Mouse (Mus musculus) embryonic facial prominence, embryonic 11.5 days (tissue): ENCODE measurements around the gene Fgg. TPM values are rescaled to one million over a fixed set of nuclear protein-coding genes. Genes with fewer than 3 reads are reported as not detected.

Source experiments
- ATAC-seq: fragments of 200-750 bp; cut with Nextera tagmentation; replicated peaks from 2 replicates; pipeline ENCODE4 v1.8.0; 2017; ENCODE audit warnings: low read depth; ENCODE audit not compliant: insufficient number of reproducible peaks, low FRiP score, low TSS enrichment
- DNase-seq: peaks from one replicate; pipeline ENCODE4 v3.0.0-alpha.2; 2015; ENCODE audit warnings: low spot score
- H3K27ac ChIP-seq: fragments of 300-500 bp; sonication (generic); replicated peaks from 2 replicates; pipeline ENCODE4 v1.5.1; 2014; ENCODE audit warnings: mild to moderate bottlenecking, low read depth, low read length, control low read depth
- H3K27me3 ChIP-seq: fragments of 300-500 bp; sonication (generic); 2 replicates; pipeline ENCODE4 v1.6.1; 2014; ENCODE audit warnings: mild to moderate bottlenecking, low read length, moderate library complexity, mixed read lengths; ENCODE audit not compliant: control insufficient read depth, insufficient read depth
- H3K36me3 ChIP-seq: fragments of 300-500 bp; sonication (generic); replicated peaks from 2 replicates; pipeline ENCODE4 v1.6.1; 2014; ENCODE audit warnings: low read depth, mild to moderate bottlenecking, low read length, moderate library complexity, mixed read lengths; ENCODE audit not compliant: control insufficient read depth, insufficient read depth
- H3K4me1 ChIP-seq: fragments of 300-500 bp; sonication (generic); 2 replicates; pipeline ENCODE4 v1.6.1; 2014; ENCODE audit warnings: low read length, mixed read lengths; ENCODE audit not compliant: control insufficient read depth, insufficient read depth
- H3K4me2 ChIP-seq: fragments of 300-500 bp; sonication (generic); 2 replicates; pipeline ENCODE4 v1.6.1; 2014; ENCODE audit warnings: low read depth, mild to moderate bottlenecking, control low read depth, low read length, moderate library complexity
- H3K4me3 ChIP-seq: fragments of 300-500 bp; sonication (generic); 2 replicates; pipeline ENCODE4 v1.5.1; 2014; ENCODE audit warnings: low read depth, low read length, control low read depth
- H3K9ac ChIP-seq: fragments of 300-500 bp; sonication (generic); replicated peaks from 2 replicates; pipeline ENCODE4 v1.6.1; 2014; ENCODE audit warnings: mild to moderate bottlenecking, control low read depth, low read length
- H3K9me3 ChIP-seq: fragments of 300-500 bp; sonication (generic); replicated peaks from 2 replicates; pipeline ENCODE4 v1.6.1; 2016; ENCODE audit warnings: mild to moderate bottlenecking, low read length, inconsistent platforms, mixed read lengths; ENCODE audit not compliant: control insufficient read depth
- WGBS: fragments of 180-500 bp; shearing (Covaris S2); extraction: QIAGEN DNeasy Blood & Tissue Kit; methylation state at CpG from one replicate; pipeline ENCODE4 v1.1.7; 2014; 5-methylcytosine and 5-hydroxymethylcytosine counted together
- polyA plus RNA-seq: library from polyadenylated mRNA; unstranded; fragments of >200 nt; fragmentation: Nextera tagmentation; extraction: Ambion mirVana; gene quantifications from 2 replicates; pipeline ENCODE4 v1.2.1, GENCODE M21; 2014

Gene Fgg
- polyA plus RNA-seq, 1 experiment from 2014 or later = 0.43 TPM

GRCm38 (mm10) chr3:83027546-83028251 lies 20.2 kb downstream of the Fgg start:
- DNase-seq (no peak), ATAC-seq (no peak)
- H3K27ac ChIP-seq = no peak overlapping the region

GRCm38 (mm10) chr3:83030331-83030730 lies 22.8 kb downstream of the Fgg start:
- 74% methylated on average over 4 of the region's 4 CpGs for WGBS
- Histone ChIP-seq H3K36me3 (no peaks in the 10 kb centered on the region), H3K9ac (no peak overlapping the region), H3K9me3 (no peaks in the 10 kb centered on the region), H3K27me3 (no peaks in the 10 kb centered on the region), H3K4me3 (no peak overlapping the region), H3K4me1 (no peaks in the 10 kb centered on the region), H3K27ac (no peak overlapping the region), H3K4me2 (no peak overlapping the region)
- ATAC-seq (no peak), DNase-seq (no peak)

More at GRCm38 (mm10) chr3:83027546-83028251, 20.2 kb downstream of the Fgg start:
- Histone ChIP-seq H3K4me3 (no peak overlapping the region), H3K9me3 (no peaks in the 10 kb centered on the region), H3K4me2 (no peak overlapping the region), H3K9ac (no peak overlapping the region), H3K4me1 (no peaks in the 10 kb centered on the region), H3K27me3 (no peaks in the 10 kb centered on the region), H3K36me3 (no peaks in the 10 kb centered on the region)
- 87% methylated on average over 9 of the region's 9 CpGs for WGBS

- Histone ChIP-seq H3K4me1 (no peaks in the 10 kb centered on the region), H3K4me2 (peak overlapping the region; percentile 14), H3K27ac (no peak overlapping the region), H3K36me3 (no peaks in the 10 kb centered on the region), H3K27me3 (no peaks in the 10 kb centered on the region), H3K9me3 (no peaks in the 10 kb centered on the region), H3K9ac (no peak overlapping the region), H3K4me3 (no peak overlapping the region)
- 37% methylated on average over 13 of the region's 13 CpGs for WGBS
- ATAC-seq (peak; percentile 72), DNase-seq (peak; percentile 23)
These were observed 25.3 kb downstream of the Fgg start for GRCm38 (mm10) chr3:83032746-83033308.

GRCm38 (mm10) chr3:83033801-83034200 lies 26.3 kb downstream of the Fgg start:
- no peaks in the 10 kb centered on the region for H3K9me3 ChIP-seq
- no peak overlapping the region for H3K9ac ChIP-seq
- H3K4me2 ChIP-seq = no peak overlapping the region
- no peak for ATAC-seq
- WGBS = 73% methylated on average over 8 of the region's 8 CpGs
- H3K4me3 ChIP-seq = no peak overlapping the region
- no peak for DNase-seq
- no peaks in the 10 kb centered on the region for H3K36me3 ChIP-seq
- no peaks in the 10 kb centered on the region for H3K27me3 ChIP-seq
- no peak overlapping the region for H3K27ac ChIP-seq
- no peaks in the 10 kb centered on the region for H3K4me1 ChIP-seq

GRCm38 (mm10) chr3:83038865-83039264 lies 31.3 kb downstream of the Fgg start:
- no peaks in the 10 kb centered on the region for H3K9me3 ChIP-seq
- H3K4me2 ChIP-seq = no peak overlapping the region
- WGBS = 76% methylated on average over 2 of the region's 2 CpGs
- no peak overlapping the region for H3K9ac ChIP-seq
- no peaks in the 10 kb centered on the region for H3K36me3 ChIP-seq
- DNase-seq = no peak
- no peak overlapping the region for H3K4me3 ChIP-seq
- no peak for ATAC-seq
- H3K27me3 ChIP-seq = no peaks in the 10 kb centered on the region
- H3K27ac ChIP-seq = no peak overlapping the region
- H3K4me1 ChIP-seq = no peaks in the 10 kb centered on the region

- no peaks in the 10 kb centered on the region for H3K27me3 ChIP-seq
- 72% methylated on average over 4 of the region's 4 CpGs for WGBS
- no peaks in the 10 kb centered on the region for H3K9me3 ChIP-seq
- no peak overlapping the region for H3K27ac ChIP-seq
- H3K9ac ChIP-seq = no peak overlapping the region
- ATAC-seq (no peak), DNase-seq (no peak)
- H3K4me3 ChIP-seq = no peak overlapping the region
- H3K4me2 ChIP-seq = no peak overlapping the region
- H3K4me1 ChIP-seq = no peaks in the 10 kb centered on the region
- no peaks in the 10 kb centered on the region for H3K36me3 ChIP-seq
These were observed 32.1 kb downstream of the Fgg start for GRCm38 (mm10) chr3:83039666-83040065.

GRCm38 (mm10) chr3:83042451-83042850 lies 34.9 kb downstream of the Fgg start:
- WGBS = 90% methylated on average over 5 of the region's 5 CpGs
- no peak for ATAC-seq
- H3K9me3 ChIP-seq = no peaks in the 10 kb centered on the region
- H3K27ac ChIP-seq = no peak overlapping the region
- H3K4me2 ChIP-seq = no peak overlapping the region
- H3K36me3 ChIP-seq = no peaks in the 10 kb centered on the region
- H3K9ac ChIP-seq = no peak overlapping the region
- no peaks in the 10 kb centered on the region for H3K4me1 ChIP-seq
- H3K4me3 ChIP-seq = no peak overlapping the region
- no peaks in the 10 kb centered on the region for H3K27me3 ChIP-seq
- DNase-seq = no peak

GRCm38 (mm10) chr3:83046649-83047048 lies 39.1 kb downstream of the Fgg start:
- H3K9me3 ChIP-seq = no peaks in the 10 kb centered on the region
- no peak overlapping the region for H3K9ac ChIP-seq
- no peak overlapping the region for H3K4me3 ChIP-seq
- H3K4me1 ChIP-seq = no peaks in the 10 kb centered on the region
- H3K36me3 ChIP-seq = no peaks in the 10 kb centered on the region
- no peak overlapping the region for H3K4me2 ChIP-seq
- WGBS = 85% methylated on average over 11 of the region's 11 CpGs
- DNase-seq (no peak), ATAC-seq (no peak)
- no peaks in the 10 kb centered on the region for H3K27me3 ChIP-seq
- H3K27ac ChIP-seq = no peak overlapping the region
